Mouse (Mus musculus): ENCODE results near the gene Sugct.

The Sugct gene

DNA sequence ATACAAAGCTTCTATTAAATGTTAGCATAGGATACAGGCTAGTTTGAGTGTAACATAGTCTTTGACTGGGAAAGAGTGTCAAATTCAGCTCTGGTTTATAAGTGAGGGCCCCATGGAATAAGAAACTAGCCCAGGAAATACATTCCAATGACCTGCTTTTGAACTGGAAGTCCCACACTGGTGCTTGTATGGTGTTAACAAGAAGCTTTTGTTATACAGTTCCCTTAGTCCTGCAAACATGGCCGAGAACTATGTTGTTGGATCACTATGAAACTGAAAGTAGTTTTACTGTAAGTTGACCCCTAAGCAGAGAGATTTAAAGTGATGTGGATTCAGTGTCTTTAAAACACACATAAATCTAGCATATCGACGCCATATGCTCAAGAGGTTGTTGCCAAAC is 657.5 kb downstream of the Sugct start:
- no peak for DNase-seq (ENCODE audit: low spot score)

DNA sequence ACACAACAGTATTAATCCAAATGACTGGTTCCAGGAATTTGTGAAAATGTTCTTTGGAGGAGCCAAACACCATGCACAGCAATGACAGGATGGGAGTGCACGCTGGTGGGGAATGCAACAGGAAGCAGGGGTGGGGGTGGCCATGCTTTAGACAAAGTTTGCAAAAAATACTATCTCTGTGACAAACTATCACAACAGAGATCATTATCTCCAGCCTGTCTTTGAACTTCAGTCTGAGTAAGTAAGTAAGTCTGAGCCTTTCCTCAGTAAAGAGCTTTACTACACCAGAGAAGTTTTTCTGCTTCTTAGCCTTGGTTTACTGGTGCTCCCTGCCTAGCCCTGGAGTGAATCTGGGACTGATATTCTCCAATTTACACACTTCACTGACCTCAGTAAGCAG is 664.6 kb downstream of the Sugct start:
- DNase-seq (ENCODE audit: low spot score), result no peak

DNA sequence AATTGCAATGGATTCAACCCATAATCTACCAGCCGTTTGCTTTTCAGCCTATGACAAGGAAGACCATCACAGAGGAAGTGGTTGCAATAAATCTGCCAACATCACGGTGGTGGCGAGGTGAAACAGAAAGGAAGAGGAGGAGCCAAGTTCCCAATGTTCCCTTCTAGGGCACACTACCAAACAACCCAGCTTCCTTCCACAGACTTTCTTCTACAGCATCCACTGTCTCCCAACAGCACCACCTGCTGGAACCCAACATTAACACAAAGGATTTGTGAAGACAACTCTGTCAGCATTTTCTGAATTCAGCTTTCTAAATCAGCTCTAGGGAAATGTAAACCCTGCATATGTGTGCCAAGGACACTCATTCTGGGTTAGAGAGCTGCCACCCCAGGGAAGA is 666.8 kb downstream of the Sugct start:
- peak; percentile 54 for DNase-seq (ENCODE audit: low spot score)

DNA sequence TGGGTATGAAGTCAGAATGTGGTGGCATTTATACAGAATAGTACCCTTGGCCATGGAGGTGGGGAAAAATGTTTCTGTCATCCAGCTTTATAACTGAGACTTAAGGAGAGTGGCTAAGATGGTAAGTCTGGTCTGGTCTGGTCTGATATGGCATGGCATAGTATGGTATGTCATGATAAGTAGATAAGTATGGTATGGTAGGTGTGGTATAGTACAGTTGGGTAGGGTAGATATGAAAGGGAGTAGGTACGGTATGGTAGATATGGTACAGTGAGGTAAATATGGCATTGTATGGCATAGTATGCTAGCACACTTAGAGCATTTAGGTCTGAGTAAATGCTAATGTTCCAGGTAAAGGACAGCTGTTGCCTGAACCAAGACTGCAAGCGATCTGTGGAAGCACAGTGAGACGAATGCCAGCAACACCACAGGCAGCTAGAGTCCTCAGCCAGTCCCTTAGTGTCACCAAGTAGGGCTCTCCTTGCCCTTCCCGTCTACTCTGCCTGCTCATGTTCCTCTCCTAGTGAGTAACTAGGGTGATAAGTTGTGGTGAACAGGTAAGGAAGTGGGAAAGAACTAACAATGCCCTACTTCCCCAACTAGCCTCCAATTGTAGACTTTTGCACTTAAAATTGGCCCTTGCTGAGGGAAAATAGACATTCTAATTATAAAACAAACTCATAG is 667.4 kb downstream of the Sugct start:
- peak; percentile 44 for DNase-seq (ENCODE audit: low spot score)

DNA sequence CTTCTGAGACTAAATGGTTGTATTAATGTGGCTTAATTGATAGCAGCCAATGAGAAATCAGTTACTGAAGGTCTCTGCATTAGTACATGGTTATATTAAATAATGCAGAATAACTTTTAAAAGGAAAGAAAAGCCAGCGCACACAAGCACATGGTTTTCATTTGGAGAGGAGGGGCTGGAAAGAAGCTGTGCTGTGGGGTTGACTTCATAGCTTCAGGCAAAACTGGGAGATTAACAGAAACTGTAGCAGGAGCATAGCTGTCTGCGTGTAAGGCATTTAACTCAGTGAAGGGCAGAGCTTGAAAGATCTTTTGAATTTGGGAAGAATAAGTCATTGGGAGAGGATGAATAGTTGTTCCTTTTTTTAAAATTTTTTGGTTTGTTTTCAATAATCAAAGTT is 668.4 kb downstream of the Sugct start:
- DNase-seq (ENCODE audit: low spot score), result no peak

DNA sequence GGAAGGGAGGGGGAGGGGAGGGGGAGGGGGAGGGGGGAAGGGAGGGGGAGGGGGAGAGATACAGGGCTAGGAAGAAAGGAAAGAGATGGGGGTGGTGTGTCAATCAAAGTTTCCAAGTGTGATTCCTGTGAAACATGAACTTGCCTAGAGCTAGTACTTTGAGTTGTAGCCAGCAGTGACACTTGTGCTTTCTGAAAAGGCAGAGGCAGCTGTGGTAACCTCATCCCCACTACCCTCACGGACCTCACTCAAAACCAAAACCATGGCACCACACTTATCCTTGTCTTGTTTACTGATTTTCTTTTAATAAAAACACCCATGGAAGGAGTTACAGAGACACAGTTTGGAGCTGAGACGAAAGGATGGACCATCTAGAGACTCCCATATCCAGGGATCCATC is 698.9 kb downstream of the Sugct start:
- DNase-seq (ENCODE audit: low spot score), result no peak

DNA sequence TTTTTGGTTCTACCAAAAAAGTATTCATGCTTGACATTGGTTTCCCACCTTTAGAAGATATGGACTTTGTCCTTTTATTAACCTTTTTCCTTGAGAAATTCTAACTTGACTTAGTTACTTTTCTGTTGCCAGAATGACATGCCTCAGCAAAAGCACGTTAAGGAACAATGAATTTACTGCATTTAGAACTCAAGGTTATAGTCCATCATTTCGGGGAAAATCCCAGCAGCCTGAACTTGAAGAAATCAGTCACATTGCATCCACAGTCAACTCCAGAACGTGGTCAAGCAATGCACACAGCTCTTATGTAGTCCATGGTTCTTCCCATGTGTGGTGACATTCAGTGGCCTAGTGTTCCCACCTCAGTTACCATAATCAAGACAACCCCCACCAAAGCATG is 700.0 kb downstream of the Sugct start:
- DNase-seq (ENCODE audit: low spot score), result no peak

DNA sequence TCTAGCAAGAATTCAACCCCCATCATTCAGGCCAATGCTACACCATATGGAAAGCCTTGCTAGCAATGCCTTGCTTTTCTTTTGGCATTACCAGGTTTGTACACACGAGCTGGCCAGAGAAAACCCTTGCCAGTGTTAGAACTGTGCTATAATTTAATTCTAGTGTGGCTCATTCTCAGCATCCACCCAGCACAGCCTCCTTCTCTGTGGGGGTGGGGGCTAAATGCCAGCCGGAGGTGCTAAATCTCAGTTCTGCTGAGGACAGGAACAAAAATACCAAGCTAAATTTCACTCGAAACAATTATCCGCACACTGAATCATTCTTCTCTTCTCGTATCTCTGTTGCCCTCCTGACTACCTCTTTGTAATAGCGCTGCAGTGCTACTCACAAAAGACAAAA is 717.6 kb downstream of the Sugct start:
- DNase-seq (ENCODE audit: low spot score), result no peak

DNA sequence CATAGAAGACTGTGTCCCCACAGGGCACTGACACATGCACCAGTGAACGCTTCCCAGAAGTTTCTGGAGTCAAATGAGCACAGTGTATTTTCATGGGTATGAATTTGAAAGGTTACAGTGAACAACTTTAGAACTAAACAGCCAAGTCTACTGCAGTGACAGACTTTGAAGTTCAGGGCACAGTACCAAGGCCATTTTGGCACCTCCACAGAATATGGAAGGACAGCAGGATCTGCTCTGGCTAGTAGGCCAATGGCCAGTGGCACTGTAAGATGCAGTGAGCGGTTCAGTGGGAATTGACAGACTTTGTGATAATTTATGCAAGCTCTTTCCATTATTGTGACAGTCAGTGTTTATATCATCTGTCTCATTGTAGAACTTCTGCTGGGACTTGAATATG is 724.1 kb downstream of the Sugct start:
- DNase-seq (ENCODE audit: low spot score), result no peak

DNA sequence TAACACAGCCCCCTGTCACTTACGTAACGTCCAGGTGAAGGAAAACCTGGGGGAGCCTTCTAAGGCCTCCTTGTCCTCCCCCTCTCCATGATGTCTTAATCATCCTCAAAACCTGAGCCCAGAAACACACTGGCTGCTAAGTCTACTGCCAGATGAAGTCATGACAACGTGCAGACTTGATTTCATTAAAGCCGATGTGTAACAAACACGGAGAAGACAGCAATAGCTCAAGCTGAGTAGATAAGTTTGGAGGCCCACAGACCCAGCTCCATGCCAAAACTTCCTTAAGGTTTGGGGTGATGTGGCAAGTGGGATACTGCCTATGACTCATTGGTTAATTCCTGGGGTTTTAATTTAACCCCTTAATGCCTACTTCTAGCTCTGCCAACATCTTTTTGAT is 726.4 kb downstream of the Sugct start:
- no peak for DNase-seq (ENCODE audit: low spot score)

DNA sequence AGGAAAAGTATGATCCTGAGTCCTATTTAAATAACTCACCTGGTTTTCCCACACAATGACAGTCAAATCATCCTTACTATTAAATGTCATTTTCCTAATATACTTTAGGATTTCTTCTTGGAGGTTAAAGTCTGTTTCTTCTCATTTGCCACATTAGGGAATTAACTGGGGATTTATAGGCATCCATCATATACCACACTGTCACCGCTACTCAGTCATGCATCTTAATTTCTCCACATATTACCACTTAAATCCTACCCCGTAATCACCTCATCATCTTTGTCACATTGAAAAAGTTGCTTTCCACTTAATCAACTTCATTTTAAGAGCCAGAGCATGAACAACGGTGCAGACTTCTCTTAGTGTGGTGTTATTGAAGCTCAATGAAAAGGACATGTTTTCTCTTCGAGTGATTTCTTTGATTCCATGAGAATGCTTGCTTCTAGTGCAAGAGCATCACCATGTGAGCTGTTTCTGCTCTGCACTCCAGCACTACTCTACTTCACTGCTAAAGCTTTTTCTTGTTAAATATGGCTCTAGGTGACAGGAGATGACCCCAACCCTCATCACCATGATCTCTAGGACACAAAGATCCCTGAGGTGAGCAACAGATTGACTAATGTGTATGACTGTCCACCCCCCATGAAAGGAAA is 730.4 kb downstream of the Sugct start:
- no peak for DNase-seq (ENCODE audit: low spot score)

DNA sequence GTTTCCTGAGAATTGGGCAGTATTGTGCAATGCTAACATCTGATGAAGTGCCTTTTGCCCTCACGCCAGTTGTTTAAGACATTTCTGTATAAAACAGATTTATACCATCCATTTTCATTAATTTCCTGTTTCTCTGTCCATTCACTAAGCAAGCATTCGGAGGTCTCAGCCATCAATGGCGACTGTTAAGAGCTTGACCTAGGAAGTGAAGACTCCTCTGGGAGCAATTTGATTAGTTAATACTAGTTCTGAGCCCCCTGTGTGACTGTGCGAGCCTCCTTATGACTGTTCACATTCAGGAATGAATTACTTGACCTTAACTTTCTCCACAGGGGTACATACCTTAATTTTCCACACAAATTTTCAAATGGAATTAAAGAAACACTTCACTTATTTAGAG is 743.3 kb downstream of the Sugct start:
- no peak for DNase-seq (ENCODE audit: low spot score)

DNA sequence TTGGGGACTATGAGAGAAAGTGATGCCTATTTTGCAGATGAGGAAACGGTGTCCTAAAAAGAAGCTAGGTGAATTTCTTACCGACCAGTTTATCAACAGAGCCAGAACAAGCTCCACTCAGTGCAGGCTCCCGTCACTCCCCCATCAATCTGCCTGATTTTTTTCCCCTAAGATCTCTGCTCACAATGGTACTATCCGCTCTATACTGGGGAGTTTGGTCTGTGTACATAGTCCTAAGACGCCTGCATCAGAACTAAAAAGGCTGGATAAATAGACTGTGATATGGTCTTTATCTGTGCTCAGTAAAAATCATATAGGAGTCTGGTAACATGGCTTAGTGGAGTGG is 755.9 kb downstream of the Sugct start:
- no peak for DNase-seq (ENCODE audit: low spot score)

DNA sequence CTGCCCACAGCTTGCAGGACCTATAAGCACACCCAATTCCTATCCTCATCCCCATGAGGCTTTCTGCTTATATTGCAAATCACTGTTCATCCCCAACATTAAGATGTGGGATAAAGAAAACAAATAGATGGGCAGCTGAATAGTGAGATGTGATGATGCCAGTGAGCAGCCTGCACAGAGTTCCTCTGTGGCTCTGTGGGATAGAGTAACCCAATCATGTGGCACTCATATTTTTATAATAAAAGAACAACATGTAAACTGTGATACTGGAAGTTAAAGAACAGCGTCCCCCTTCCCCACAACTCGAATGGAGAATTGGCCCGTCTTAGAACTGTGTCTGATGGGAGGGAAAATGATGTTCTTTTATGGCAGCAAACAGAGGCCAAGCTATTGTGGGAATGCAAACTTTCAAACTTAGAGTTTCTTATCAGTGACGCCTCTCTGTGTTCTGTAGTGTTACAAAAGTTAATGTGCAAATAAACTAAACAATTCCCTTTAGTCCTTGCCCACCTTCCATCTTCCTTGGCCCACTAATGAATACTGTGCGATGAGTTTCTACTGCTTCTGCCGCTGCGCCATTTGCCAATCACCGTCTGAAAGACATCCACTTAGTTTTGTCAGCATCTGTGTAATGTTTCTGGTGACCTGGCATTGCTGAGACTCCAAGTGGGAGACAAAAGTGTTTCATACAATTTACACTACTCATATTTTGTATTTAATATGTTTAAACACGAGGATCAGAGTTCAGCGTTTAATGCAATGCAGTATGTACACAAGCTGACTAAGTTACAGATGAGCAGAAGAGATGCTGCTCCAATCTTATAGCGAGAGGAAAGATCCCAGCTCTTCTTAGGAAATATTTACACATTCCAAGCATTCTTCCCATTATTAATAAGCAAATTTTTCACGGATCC is 756.5 kb downstream of the Sugct start:
- DNase-seq (ENCODE audit: low spot score), result no peak

DNA sequence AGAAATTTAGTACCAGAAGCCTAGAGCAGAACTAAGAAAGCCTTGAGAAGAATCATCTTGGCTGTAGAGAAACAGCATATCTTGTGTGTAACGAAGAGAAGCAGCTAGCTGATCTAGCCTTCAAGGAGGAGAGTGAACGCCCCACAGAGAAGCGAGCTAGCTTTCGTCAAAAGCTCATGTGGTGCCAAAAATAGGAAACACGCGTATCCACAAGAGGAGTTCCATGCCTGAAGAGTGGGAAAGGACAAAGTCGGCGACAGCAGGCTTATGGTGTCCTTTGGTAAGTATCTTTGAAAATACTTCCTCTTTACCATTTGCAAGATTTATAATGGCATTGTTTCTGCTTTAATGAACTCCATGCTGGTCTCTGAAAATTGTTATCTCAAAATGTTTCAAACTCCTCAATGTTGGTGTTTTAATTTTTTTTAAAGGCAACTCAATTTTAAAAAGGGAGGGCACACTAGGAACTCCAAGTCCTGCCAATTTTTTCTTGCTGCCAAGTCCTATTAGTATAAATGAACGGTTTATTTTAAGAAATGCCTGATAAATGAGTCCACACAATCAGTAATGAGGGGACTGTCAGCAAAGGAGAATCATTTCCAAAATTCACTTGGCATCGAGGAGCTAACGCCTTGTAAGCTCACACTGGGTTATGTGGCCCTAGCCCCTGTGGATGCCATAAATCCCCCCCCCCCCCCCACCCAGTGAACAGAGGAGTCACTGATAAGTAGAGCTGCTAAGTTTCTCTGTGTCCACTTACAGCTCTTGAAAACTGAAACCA is 757.7 kb downstream of the Sugct start:
- DNase-seq (ENCODE audit: low spot score), result no peak

DNA sequence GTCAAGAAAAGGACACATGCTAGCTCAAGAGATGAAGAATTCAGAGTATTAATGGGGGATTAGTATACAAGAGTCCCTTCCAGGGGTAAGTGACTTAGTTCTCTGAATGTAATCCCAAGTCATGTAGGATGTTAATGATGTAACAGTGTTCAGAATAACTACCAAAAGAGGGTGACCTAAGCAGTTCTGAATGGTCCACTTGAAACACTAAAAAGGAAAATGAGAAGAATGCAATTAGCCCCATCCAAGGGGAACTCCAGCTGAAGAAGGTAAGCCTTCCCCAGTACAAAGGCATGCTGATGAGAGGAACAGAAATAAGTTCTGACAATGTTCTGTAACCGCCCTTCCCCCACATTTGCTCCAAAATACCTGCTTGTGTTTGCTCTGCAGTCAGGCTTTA is 760.3 kb downstream of the Sugct start:
- DNase-seq (ENCODE audit: low spot score), result no peak

DNA sequence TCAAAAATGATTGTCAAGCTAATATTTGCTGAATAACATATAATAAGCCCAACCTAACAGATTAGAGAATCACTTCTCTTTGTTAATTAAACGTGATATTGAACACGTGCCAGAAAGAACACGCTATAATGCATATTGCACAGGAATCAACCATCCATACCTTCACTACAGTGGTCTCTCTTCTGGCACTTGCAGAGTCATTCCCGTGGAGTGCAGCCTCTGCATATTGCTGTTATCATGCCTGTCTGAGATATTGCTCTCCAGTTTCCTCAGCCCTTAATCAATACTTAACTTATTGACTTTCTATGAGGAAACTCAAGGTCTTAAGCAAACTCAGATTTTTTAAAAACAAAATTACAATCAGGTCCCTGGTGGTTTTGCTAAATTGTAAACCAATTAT is 761.8 kb downstream of the Sugct start:
- no peak for DNase-seq (ENCODE audit: low spot score)

DNA sequence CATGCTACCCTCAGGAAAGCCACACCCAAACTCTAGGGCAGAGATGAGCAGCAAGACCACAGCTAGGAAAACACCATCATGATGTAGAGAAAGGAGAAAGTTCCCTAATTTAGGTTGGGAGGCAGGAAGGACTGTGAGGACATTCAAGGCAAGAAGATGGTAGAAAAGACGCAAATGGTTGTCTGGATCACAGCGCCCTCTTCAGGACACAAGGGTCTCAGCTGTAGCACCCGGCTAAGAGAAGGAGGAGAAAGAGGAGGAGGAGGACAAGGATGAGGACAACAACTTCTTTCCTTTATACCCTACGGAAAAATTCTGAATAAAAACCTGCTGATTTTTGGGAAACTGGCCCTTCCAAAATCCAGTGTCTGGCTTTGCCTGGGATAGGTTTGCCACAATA is 774.0 kb downstream of the Sugct start:
- DNase-seq (ENCODE audit: low spot score), result no peak

DNA sequence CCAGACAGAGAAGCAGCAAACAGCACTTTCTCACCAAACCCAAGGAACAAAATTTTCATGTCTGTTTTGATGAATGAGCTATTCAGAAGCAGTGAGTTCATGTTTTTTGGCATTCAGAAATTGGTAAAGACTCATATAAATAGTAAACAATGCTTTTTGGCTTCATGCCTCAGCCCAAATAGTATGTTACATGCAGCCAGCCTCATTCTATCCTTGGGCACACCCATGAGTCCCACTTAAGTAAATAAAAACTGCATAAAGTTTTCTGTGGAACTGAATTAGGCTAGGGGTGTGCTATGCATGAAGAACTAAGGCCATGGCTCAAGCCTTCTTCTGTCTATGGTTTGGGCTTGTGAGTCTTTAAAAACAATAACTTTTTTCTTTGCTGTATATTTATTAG is 779.7 kb downstream of the Sugct start:
- no peak for DNase-seq (ENCODE audit: low spot score)

DNA sequence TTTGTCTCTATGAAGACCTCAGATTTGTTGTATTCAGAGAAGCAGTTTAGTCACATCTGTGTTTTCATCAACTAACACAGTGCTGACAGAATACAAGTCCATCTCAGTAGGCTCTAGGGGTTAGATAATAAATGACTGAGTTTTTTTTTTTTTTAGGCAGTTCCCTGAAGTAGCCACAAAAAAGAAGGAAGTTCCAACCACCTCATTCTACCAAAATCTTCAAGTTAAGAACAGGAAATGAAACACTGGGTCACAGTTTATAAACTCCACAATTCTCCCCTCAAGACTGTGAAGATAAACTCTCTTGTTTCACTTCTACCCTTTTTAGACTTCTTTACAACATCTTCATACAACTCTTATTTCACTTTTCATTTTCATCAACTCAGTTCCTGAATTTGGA is 783.1 kb downstream of the Sugct start:
- DNase-seq (ENCODE audit: low spot score), result no peak

DNA sequence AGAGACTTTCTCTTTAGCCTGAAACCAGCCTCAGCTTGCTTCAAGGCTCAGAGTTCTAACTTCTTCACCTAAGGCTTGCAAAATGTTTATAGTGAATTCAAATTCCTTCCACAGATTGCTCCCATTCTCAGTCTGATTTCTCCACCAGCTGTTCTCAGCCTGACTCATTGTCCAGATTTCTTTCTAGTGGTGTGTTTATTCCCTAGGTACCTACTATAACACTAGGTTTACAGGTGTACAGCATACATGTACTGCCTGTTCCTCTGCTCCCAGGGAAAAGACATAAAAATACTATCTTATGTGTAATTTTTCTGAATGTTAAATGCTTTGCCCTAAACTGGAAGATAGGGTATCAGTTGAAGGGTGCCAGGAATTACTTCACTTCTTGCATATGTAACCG is 788.4 kb downstream of the Sugct start:
- no peak for DNase-seq (ENCODE audit: low spot score)

DNA sequence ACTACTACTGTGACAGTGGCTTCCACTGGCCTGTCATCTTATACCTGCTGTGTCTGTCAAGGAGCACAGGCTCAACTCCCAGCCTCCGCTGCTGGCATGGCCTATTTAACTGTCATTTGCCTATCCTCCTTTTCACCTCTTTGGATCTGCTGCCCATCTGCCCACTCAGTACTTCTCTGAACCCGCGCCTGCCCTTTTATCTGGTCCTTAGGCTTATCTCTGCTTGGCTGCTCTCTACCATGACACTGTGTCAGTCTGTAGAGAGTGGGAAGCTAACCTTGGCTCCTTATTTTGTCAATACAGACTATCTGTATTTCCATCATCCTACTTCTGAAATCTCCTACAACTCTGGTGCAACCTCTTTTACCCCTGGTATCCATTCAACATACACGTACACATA is 793.9 kb downstream of the Sugct start:
- DNase-seq (ENCODE audit: low spot score), result no peak

All from c-Kit-positive CD71-positive TER-119-positive erythroid progenitor cells, embryonic 14.5 days (primary cell).